Mouse (Mus musculus) megakaryocyte-erythroid progenitor cell, adult 5-6 weeks (primary cell): ENCODE measurements at regions not wholly inside any gene's neighbourhood (a gene's known extent, or its start where the extent isn't known, plus 50 kb on each side); places are given as distances from the start of the nearest gene placed in this dataset.
A peak's percentile ranks its signal among the peaks of the same experiment; 100 is the strongest.

Experiments
- ATAC-seq: replicated peaks from 2 replicates; pipeline ENCODE4 v1.8.0; 2016; ENCODE audit warnings: mild to moderate bottlenecking, inconsistent platforms; ENCODE audit not compliant: severe bottlenecking, poor library complexity, low FRiP score, low TSS enrichment

- ATAC-seq = no peak
These were observed 197.6 kb upstream of the Hnrnpa3 start for GRCm38 (mm10) chr2:75461421-75461991.

GRCm38 (mm10) chr2:75462030-75462671 lies 196.9 kb upstream of the Hnrnpa3 start:
- ATAC-seq = no peak

GRCm38 (mm10) chr2:75463091-75463490 lies 196.0 kb upstream of the Hnrnpa3 start:
- no peak for ATAC-seq

- no peak for ATAC-seq
These were observed 194.6 kb upstream of the Hnrnpa3 start for GRCm38 (mm10) chr2:75464429-75464828.

GRCm38 (mm10) chr2:75468851-75469250 lies 190.2 kb upstream of the Hnrnpa3 start:
- no peak for ATAC-seq

GRCm38 (mm10) chr2:75469958-75470687 lies 188.9 kb upstream of the Hnrnpa3 start:
- ATAC-seq = peak; percentile 89

- peak; percentile 26; the same call in 1 of the 2 replicates for ATAC-seq
These were observed 188.4 kb upstream of the Hnrnpa3 start for GRCm38 (mm10) chr2:75470688-75471054.

- ATAC-seq = no peak
These were observed 186.6 kb upstream of the Hnrnpa3 start for GRCm38 (mm10) chr2:75472489-75472888.

GRCm38 (mm10) chr2:75474509-75474908 lies 184.6 kb upstream of the Hnrnpa3 start:
- no peak for ATAC-seq

- ATAC-seq = no peak
These were observed 182.7 kb upstream of the Hnrnpa3 start for GRCm38 (mm10) chr2:75476350-75476749.

- ATAC-seq = no peak
These were observed 182.0 kb upstream of the Hnrnpa3 start for GRCm38 (mm10) chr2:75477076-75477475.

- no peak for ATAC-seq
These were observed 179.5 kb upstream of the Hnrnpa3 start for GRCm38 (mm10) chr2:75479546-75479945.

GRCm38 (mm10) chr2:75481863-75482262 lies 177.2 kb upstream of the Hnrnpa3 start:
- ATAC-seq = no peak

GRCm38 (mm10) chr2:75482484-75482883 lies 176.6 kb upstream of the Hnrnpa3 start:
- peak; percentile 65 for ATAC-seq

- ATAC-seq = no peak
These were observed 174.1 kb upstream of the Hnrnpa3 start for GRCm38 (mm10) chr2:75484951-75485350.

- ATAC-seq = no peak
These were observed 167.9 kb upstream of the Hnrnpa3 start for GRCm38 (mm10) chr2:75491150-75491549.

- ATAC-seq = no peak
These were observed 167.1 kb upstream of the Hnrnpa3 start for GRCm38 (mm10) chr2:75491789-75492500.

- no peak for ATAC-seq
These were observed 166.6 kb upstream of the Hnrnpa3 start for GRCm38 (mm10) chr2:75492501-75492898.

GRCm38 (mm10) chr2:75496606-75497240 lies 162.3 kb upstream of the Hnrnpa3 start:
- ATAC-seq = no peak

- no peak for ATAC-seq
These were observed 148.8 kb upstream of the Hnrnpa3 start for GRCm38 (mm10) chr2:75510223-75510622.
